Mouse (Mus musculus) small intestine, adult 2 months (tissue): ENCODE data around the gene Bcl2l15. TPM values are rescaled to one million over a fixed set of nuclear protein-coding genes. Genes with fewer than 3 reads are reported as not detected.
"Not testable (repeated sequence)": the region's sequence is repeated elsewhere in the genome, so short reads cannot be mapped to it uniquely, and the experiment has no call there.

Source experiments
- H3K27ac ChIP-seq: fragments of 200-500 bp; 2 replicates; pipeline ENCODE4 v1.5.1; 2012; ENCODE audit warnings: low read depth, low read length, control low read depth, inconsistent platforms; ENCODE audit not compliant: insufficient read depth
- H3K27me3 ChIP-seq: fragments of 200-500 bp; 2 replicates; pipeline ENCODE4 v1.6.1; 2012; ENCODE audit warnings: mild to moderate bottlenecking, moderate library complexity, low read length, inconsistent platforms; ENCODE audit not compliant: control insufficient read depth, insufficient read depth
- H3K36me3 ChIP-seq: fragments of 200-500 bp; 2 replicates; pipeline ENCODE4 v1.6.1; 2012; ENCODE audit warnings: mild to moderate bottlenecking, low read length, control low read depth, inconsistent platforms; ENCODE audit not compliant: control insufficient read depth, insufficient read depth
- H3K4me1 ChIP-seq: fragments of 200-500 bp; 2 replicates; pipeline ENCODE4 v1.6.1; 2012; ENCODE audit warnings: low read length, inconsistent platforms, mixed read lengths; ENCODE audit not compliant: control insufficient read depth, insufficient read depth, insufficient read length
- H3K4me3 ChIP-seq: fragments of 200-500 bp; 2 replicates; pipeline ENCODE4 v1.5.1; 2012; ENCODE audit warnings: low read depth, mild to moderate bottlenecking, control low read depth, inconsistent platforms, low read length, moderate library complexity
- CTCF ChIP-seq: fragments of 200-500 bp; IDR thresholded peaks from 2 replicates; pipeline ENCODE4 v1.5.1; 2012; ENCODE audit warnings: low read depth, mild to moderate bottlenecking, control low read depth, inconsistent platforms, low read length, moderate library complexity, mixed read lengths; ENCODE audit not compliant: insufficient replicate concordance, insufficient read length; ENCODE audit errors: extremely low read depth
- POLR2A ChIP-seq: fragments of 200-500 bp; IDR thresholded peaks from 2 replicates; pipeline ENCODE4 v1.6.1; 2012; ENCODE audit warnings: low read depth, mild to moderate bottlenecking, control low read depth, inconsistent platforms, low read length, moderate library complexity
- WGBS: fragments of 180-500 bp; shearing (Covaris S2); methylation state at CpG from one replicate; pipeline ENCODE4 v1.1.7; 2018; 5-methylcytosine and 5-hydroxymethylcytosine counted together
- polyA plus RNA-seq: library from polyadenylated mRNA; depleted of rRNA; stranded (reverse); fragments of >200 nt; gene quantifications from 2 replicates; pipeline ENCODE4 v1.2.3, GENCODE M21; 2012

Bcl2l15 gene
- polyA plus RNA-seq, 1 experiment = 23.5 TPM

- Histone ChIP-seq H3K4me3 (no peak overlapping the region), H3K36me3 (no peaks in the 10 kb centered on the region; the same call in 1 of the 2 replicates), H3K27me3 (no peaks in the 10 kb centered on the region), H3K27ac (no peak overlapping the region), H3K4me1 (peaks cover 6% of the 10 kb centered on the region; the same call in 1 of the 2 replicates)
- WGBS = 81% methylated on average over 7 of the region's 7 CpGs
- no peak for TF ChIP-seq POLR2A
- no peak for TF ChIP-seq CTCF
Observed at GRCm38 (mm10) chr3:103831146-103831545, 1.3 kb upstream of the Bcl2l15 start.

GRCm38 (mm10) chr3:103834001-103834400 lies 1.6 kb downstream of the Bcl2l15 start:
- peaks cover 3% of the 10 kb centered on the region; the same call in 1 of the 2 replicates for H3K36me3 ChIP-seq
- 26% methylated on average over 2 of the region's 2 CpGs for WGBS
- TF ChIP-seq POLR2A (no peak), CTCF (no peak)
- no peaks in the 10 kb centered on the region for H3K27me3 ChIP-seq
- H3K4me3 ChIP-seq = no peak overlapping the region
- no peak overlapping the region for H3K27ac ChIP-seq
- H3K4me1 ChIP-seq = peaks cover 9% of the 10 kb centered on the region; the same call in 1 of the 2 replicates

DNA sequence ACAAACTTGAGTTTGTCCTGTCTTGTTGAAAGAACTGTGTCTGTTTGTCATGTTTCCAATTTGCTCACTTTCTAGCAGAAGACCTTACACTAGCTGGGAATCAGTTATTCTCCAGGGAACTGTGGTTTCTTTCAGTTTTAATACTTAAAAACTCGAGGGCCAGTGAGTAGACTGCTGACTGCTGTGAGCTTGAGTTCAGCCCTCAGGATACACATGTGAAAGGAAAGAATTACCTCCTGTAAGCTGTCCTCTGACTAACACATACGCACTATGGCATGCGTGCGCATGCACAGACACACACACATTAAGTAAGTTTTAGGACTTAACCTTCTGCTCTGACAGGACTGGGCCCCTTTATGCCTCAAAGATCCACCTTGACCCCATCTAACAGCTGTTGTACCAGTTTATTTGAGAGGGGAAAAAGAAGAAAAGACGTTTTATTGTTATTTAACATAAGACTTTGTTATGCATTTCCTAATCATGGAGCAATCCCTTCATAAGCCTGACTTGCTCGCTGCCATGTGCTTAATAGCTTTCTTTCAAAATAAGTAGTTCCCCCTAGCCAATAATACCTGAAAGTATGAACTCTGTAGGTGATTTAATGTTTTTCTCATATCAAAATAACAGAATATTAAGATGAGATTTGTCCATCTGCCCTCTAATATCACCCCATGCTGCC lies 3.0 kb downstream of the Bcl2l15 start:
- no peak overlapping the region for H3K4me3 ChIP-seq
- H3K4me1 ChIP-seq = peaks cover 9% of the 10 kb centered on the region; the same call in 1 of the 2 replicates
- no peaks in the 10 kb centered on the region for H3K27me3 ChIP-seq
- H3K27ac ChIP-seq = no peak overlapping the region
- peaks cover 7% of the 10 kb centered on the region for H3K36me3 ChIP-seq
- 76% methylated on average over 6 of the region's 6 CpGs for WGBS
- TF ChIP-seq CTCF (no peak), POLR2A (no peak)

DNA sequence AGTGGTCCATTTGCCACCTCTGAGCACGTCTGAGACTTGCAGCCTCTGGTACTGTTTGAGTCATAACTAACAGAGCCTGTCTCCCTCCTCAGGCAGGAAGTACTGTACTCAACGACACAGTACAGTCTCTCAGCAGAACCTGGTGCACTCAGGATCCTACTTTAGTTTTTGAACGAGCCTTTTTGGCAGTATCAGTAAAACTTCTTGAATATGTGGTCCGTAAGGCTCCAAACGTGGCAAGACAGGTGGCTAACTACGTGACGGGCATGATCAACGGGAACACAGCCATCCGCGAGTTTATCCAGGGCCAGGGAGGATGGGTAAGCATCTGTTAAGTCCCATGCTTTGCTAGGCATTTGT lies 3.5 kb downstream of the Bcl2l15 start:
- H3K27me3 ChIP-seq = no peaks in the 10 kb centered on the region
- 64% methylated on average over 10 of the region's 10 CpGs for WGBS
- no peak overlapping the region for H3K27ac ChIP-seq
- H3K36me3 ChIP-seq = peaks cover 7% of the 10 kb centered on the region
- peaks cover 9% of the 10 kb centered on the region; the same call in 1 of the 2 replicates for H3K4me1 ChIP-seq
- TF ChIP-seq POLR2A (no peak), CTCF (no peak)
- H3K4me3 ChIP-seq = no peak overlapping the region; the same call in 1 of the 2 replicates

DNA sequence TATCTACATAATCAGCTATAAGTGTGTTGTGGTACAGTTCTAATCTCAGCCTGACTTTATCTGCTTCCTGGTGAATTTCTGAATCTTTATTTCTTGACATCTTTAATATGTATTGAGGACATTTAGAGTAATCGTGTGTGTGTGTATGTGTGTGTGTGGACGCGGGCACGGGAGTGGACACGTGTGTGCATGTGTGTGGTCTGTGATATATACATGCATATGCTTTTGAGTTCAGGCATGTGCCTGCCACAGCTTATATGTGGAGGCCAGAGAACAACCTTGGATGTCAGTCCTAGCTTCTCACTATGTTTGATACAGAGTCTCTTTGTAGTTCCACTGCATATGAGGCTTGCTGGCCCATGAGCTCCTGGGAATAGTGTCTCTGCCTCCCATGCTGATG lies 4.1 kb downstream of the Bcl2l15 start:
- H3K4me3 ChIP-seq = no peak overlapping the region
- peaks cover 7% of the 10 kb centered on the region for H3K36me3 ChIP-seq
- H3K27me3 ChIP-seq = no peaks in the 10 kb centered on the region
- TF ChIP-seq POLR2A = no peak
- TF ChIP-seq CTCF = no peak
- no peak overlapping the region for H3K27ac ChIP-seq
- peaks cover 9% of the 10 kb centered on the region; the same call in 1 of the 2 replicates for H3K4me1 ChIP-seq
- WGBS = 84% methylated on average over 5 of the region's 5 CpGs

DNA sequence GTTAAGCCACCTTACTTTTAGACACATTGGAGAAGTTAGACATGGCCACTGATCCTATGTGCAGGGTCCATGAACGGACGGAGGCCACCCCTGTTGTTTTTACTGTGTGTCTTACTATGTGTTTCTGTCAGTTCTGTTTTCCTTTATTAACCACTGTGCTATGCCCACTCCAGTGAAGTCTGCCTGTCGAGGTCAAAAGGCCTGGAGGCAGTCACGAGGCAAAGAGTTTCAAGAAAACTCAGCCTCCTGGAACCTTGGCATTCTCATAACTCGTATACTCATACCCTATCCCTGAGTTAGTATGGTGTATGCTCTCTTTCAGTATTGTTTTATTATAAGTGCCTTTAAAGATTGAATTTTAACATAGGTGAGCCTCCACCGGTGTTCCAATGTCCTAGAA lies 7.3 kb downstream of the Bcl2l15 start:
- TF ChIP-seq CTCF = no peak
- TF ChIP-seq POLR2A = no peak
- H3K27ac ChIP-seq = no peak overlapping the region
- H3K27me3 ChIP-seq = no peaks in the 10 kb centered on the region
- H3K36me3 ChIP-seq = peaks cover 16% of the 10 kb centered on the region
- 97% methylated on average over 6 of the region's 6 CpGs for WGBS
- no peak overlapping the region for H3K4me3 ChIP-seq
- H3K4me1 ChIP-seq = peaks cover 7% of the 10 kb centered on the region; the same call in 1 of the 2 replicates

DNA sequence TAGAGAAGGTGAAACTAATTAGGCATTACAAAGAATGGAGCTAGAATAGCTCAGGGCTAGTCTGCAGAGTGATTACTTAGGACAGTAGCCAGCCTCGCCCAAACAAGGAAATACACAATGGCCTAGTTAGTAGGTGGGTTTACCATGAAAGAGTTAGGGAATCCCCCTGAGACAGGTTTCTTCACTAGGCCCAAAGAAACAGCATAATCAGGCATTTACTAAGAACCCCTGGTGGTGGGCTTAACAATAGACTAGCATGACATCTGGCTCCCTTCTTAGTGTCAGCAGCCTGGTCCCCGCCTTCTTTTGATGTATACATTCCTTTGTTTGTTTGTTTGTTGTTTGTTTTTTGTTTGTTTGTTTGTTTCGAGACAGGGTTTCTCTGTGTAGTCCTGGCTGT lies 7.8 kb downstream of the Bcl2l15 start:
- WGBS = 90% methylated on average over 3 of the region's 3 CpGs
- not testable (repeated sequence) for H3K27ac ChIP-seq, H3K4me1 ChIP-seq, H3K4me3 ChIP-seq, H3K27me3 ChIP-seq
- H3K36me3 ChIP-seq = peaks cover 16% of the 10 kb centered on the region

GRCm38 (mm10) chr3:103840946-103841345 lies 8.5 kb downstream of the Bcl2l15 start:
- not testable (repeated sequence) for H3K4me1 ChIP-seq, H3K27ac ChIP-seq, H3K4me3 ChIP-seq, H3K27me3 ChIP-seq
- peaks cover 18% of the 10 kb centered on the region for H3K36me3 ChIP-seq
- WGBS = 95% methylated on average over 7 of the region's 7 CpGs
